Mouse (Mus musculus) A20 (cell line): ENCODE results near the gene Dnajc28.

Experiments
- DNase-seq: peaks from one replicate; pipeline ENCODE4 v3.0.0-alpha.2; 2011; ENCODE audit warnings: low read depth, low spot score

Dnajc28 gene

DNA sequence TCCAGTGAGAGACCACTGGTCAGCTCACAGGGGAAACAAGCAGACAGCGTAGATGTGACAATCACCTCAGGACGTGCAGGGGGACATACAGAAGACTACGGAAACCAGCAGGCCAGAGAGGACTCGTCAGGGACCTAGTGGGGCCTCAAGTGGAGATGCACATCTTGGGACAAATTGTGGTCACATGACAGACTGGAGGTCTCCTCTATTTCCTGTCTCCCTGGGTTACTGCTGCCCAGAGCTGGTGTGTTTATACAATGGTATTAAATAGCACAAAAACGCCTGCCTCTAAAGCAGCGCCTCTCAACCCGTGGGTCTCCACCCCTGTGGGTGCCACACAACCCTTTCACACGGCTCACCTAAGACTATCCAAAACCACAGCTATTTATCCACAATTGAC lies 26.7 kb downstream of the Dnajc28 start:
- DNase-seq: no peak

GRCm38 (mm10) chr16:91588703-91589102 lies 30.1 kb downstream of the Dnajc28 start:
- no peak for DNase-seq

DNA sequence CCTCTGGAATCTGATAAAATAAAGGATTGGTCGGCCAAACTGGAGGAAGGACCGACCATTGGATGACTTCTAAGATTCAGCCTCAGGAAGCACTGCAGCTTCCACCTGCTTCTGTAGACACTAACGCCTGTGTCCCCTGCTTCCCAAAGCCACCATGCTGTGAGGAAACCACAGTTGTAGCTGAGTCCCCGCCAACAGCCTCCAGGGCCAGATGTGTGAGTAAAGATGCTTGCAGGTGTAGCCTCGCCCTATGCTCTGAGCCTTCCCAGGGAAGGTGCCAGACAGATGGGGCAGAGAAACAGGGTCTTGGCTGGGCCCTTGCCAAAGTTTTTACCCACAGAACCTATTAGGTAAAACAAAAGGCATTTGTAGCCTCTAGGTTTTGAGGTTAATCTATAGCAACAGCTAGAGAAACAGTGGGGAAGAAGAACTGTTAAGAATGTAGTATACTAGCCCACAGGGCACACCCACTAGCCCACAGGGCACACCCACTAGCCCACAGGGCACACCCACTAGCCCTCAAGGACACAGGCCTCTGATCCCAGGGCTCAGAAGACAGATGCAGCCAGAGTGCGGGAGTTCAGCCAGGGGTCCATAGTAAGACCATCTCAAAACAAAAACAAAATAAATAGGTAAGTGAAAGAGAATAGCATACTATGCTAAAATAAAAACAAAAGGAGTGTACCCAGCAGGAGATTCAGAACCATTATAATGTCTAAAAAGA lies 30.9 kb downstream of the Dnajc28 start:
- DNase-seq: no peak

GRCm38 (mm10) chr16:91586244-91586643 lies 32.6 kb downstream of the Dnajc28 start:
- no peak for DNase-seq

- no peak for DNase-seq
Measured at GRCm38 (mm10) chr16:91585617-91586016, 33.2 kb downstream of the Dnajc28 start.

- DNase-seq: peak; percentile 67
Measured at GRCm38 (mm10) chr16:91582307-91582706, 36.5 kb downstream of the Dnajc28 start.

GRCm38 (mm10) chr16:91578980-91579720 lies 39.7 kb downstream of the Dnajc28 start:
- DNase-seq: no peak

DNA sequence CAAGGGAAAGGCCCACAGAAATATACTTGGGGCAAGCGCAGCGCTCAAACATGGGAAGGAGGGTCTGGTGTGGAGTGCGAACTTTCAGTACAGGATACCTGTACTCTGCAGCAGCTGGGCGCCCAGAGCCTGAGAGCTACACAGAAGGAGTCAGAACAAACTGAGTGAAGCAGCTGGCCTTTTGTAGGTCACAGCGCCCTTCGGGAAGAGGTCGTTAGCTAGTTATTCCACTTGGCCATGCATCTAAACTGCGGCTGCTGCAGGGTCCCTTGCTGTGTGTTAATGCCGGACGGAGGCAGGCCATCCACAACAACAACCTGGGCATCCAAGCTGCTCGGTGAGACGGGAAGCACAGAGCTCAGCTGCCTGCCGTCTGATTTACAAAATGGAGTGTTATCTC lies 43.7 kb downstream of the Dnajc28 start:
- DNase-seq: no peak

DNA sequence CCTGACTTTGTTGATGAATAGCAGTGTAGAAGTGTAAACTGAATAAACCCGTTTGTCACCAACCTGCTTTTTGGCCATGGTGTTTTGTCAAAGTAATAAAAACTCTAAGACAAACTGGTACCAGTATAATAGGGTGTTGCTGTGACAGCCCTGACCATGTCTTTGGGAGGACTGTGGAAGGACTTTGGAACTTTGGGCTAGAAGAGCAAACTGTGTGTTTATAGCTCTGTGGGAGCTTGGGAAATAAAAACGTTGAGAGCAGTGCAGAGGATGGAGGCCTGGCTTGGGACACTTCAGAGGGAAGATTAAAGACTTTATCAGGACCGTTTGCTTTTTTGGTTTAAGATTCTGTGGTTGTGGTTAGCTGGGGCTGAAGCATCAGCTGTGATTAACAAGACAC lies 47.7 kb downstream of the Dnajc28 start:
- no peak for DNase-seq

GRCm38 (mm10) chr16:91568960-91569359 lies 49.9 kb downstream of the Dnajc28 start:
- DNase-seq: no peak

DNA sequence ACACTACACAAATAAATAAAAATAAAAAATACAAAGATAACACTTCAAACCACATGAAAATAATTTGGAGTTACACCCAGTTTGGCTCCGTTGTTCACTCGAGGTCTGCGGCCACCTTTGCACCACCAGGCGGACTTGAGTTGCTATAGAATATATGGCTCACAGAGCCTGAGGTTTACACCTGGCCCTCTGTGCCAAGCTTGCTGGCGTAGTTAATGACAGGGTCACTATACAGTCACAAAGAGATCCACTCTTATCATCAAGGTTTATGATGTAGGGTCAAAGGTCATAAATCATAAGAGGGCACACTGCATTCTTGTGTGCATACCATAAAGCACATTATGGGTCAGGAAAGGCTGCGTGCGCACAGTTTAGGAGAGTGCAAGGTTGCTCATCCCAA lies 52.8 kb downstream of the Dnajc28 start:
- DNase-seq: no peak

- DNase-seq: no peak
Measured at GRCm38 (mm10) chr16:91565292-91565951, 53.4 kb downstream of the Dnajc28 start.

DNA sequence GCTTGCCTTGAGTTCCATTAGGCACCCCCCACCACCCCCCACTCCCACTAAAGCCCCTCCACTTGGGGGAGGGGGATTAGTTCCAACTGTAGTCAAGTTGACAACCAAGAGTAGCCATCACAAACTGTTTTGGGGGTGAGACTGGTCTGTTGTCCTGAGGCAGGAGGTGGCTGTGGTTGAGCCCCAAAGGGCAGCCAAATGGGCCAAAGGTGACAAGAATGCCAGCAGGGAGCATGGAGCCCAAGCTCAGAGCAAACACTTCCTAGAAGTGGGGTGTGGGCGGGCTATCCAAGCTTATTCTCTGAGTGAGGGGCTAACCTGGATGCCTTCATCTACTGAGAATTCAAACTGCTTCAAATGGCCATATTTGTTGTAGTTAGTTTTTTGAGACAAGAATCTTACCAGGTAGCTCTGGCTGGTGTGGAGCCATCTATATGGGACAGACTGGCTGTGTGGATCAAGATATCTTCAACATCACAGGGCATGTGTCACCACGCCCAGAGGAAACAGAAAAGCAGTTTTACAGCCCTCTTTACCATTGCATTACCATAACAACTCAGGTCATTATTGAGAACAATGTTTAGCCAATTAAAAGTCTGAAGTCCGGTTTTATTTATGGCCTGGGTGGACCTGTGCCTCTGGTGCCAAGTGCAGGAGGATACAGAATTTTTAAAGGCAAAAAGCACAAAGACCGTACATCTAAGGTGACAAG lies 54.1 kb downstream of the Dnajc28 start:
- no peak for DNase-seq
